10 mouse cellular contexts compared by ENCODE assay signal in genomic region chr8:93888702-93889480, GRCm38 (mm10).
DNase-seq lines count a peak whose midpoint lies in the region; ATAC-seq and TF ChIP-seq lines count a peak whose summit lies in the region.
"Had no signal": no experiment of that assay in that cellular context is flagged by ENCODE, and none has a peak within 500 bp of the region (broad histone marks: within the 10 kb centered on the region; RNA-seq: fewer than 3 reads in every experiment).

No protein-coding gene starts in this region.

- peak; percentile 27 to 38 for DNase-seq in cerebellum, postnatal 10 days
- no peak for DNase-seq in cerebellum, adult 9-10 months
- peak; percentile 81 for DNase-seq in midbrain, embryonic 11.5 days (ENCODE audit: low spot score, missing footprints)
- no peak for DNase-seq in urinary bladder, postnatal 25 days (ENCODE audit: low spot score)
- no peak for DNase-seq in thymus, adult 18-20 months
- DNase-seq in cerebellum, adult 8-10 months, result no peak
- DNase-seq: right cerebral cortex, postnatal 4 days had no signal

- H3K27me3 ChIP-seq in C2C12 (ENCODE audit: control insufficient read depth, insufficient read depth, insufficient read length), result no peaks in the 10 kb centered on the region
- H3K27me3 ChIP-seq in forebrain, embryonic 16.5 days (replicated peaks; ENCODE audit: control insufficient read depth, insufficient read depth, low read length), result no peaks in the 10 kb centered on the region
- no peaks in the 10 kb centered on the region for H3K27me3 ChIP-seq in midbrain, embryonic 11.5 days (ENCODE audit: control insufficient read depth, insufficient read depth, low read length)

- no peaks in the 10 kb centered on the region for H3K36me3 ChIP-seq in C2C12 (ENCODE audit: control insufficient read depth, insufficient read depth)
- no peaks in the 10 kb centered on the region for H3K36me3 ChIP-seq in forebrain, embryonic 16.5 days (ENCODE audit: control insufficient read depth, insufficient read depth)
- no peaks in the 10 kb centered on the region for H3K36me3 ChIP-seq in midbrain, embryonic 11.5 days (ENCODE audit: control insufficient read depth, insufficient read depth, low read length)

- no peak for TF ChIP-seq CTCF in C2C12 (IDR thresholded peaks at IDR 0.05; ENCODE audit: control insufficient read depth, insufficient read depth, insufficient read length)

- no peaks in the 10 kb centered on the region for H3K79me2 ChIP-seq in C2C12 (ENCODE audit: control insufficient read depth, insufficient read depth)

- H3K9me3 ChIP-seq in forebrain, embryonic 16.5 days (ENCODE audit: control insufficient read depth, low read length), result no peaks in the 10 kb centered on the region
- no peaks in the 10 kb centered on the region for H3K9me3 ChIP-seq in midbrain, embryonic 11.5 days (ENCODE audit: control insufficient read depth, low read length)

- no peak overlapping the region for H3K4me3 ChIP-seq in C2C12 (ENCODE audit: insufficient read depth, poor library complexity, severe bottlenecking)
- no peak overlapping the region for H3K4me3 ChIP-seq in forebrain, embryonic 16.5 days (replicated peaks; ENCODE audit: low read length)
- H3K4me3 ChIP-seq in midbrain, embryonic 11.5 days (ENCODE audit: low read depth, low read length), result no peak overlapping the region

- H3ac ChIP-seq in C2C12 (ENCODE audit: control insufficient read depth, insufficient read length, low read depth), result peak overlapping the region; percentile 8

- no peak overlapping the region for H3K9ac ChIP-seq in forebrain, embryonic 16.5 days (replicated peaks; ENCODE audit: low read depth, low read length)
- H3K9ac ChIP-seq in midbrain, embryonic 11.5 days (ENCODE audit: low read length), result no peak overlapping the region

- WGBS in forebrain, embryonic 16.5 days, result 55% methylated on average over 11 of the region's 11 CpGs
- WGBS in midbrain, embryonic 11.5 days, result 61% methylated on average over 11 of the region's 11 CpGs

- no peak overlapping the region for H3K4me2 ChIP-seq in forebrain, embryonic 16.5 days (ENCODE audit: low read length)
- no peak overlapping the region for H3K4me2 ChIP-seq in midbrain, embryonic 11.5 days
- H3K4me2 ChIP-seq: liver, embryonic 11.5 days had no signal

- H3K4me1 ChIP-seq in forebrain, embryonic 16.5 days (replicated peaks; ENCODE audit: control insufficient read depth, insufficient read depth, low read length), result peaks cover 8% of the 10 kb centered on the region
- H3K4me1 ChIP-seq in midbrain, embryonic 11.5 days (ENCODE audit: control insufficient read depth, insufficient read depth, low read length), result no peaks in the 10 kb centered on the region

- ATAC-seq in forebrain, embryonic 16.5 days, result peak; percentile 41
- peak; percentile 42; the same call in 1 of the 2 replicates for ATAC-seq in midbrain, embryonic 11.5 days (ENCODE audit: low FRiP score)

- no peaks in the 10 kb centered on the region for H3K79me3 ChIP-seq in C2C12 (ENCODE audit: low read depth)

- H3K27ac ChIP-seq in forebrain, embryonic 16.5 days (ENCODE audit: low read length), result no peak overlapping the region
- no peak overlapping the region for H3K27ac ChIP-seq in midbrain, embryonic 11.5 days (ENCODE audit: low read depth, low read length)

TF ChIP-seq in C2C12, 6 proteins besides CTCF, POLR2A, EP300 and RAD21:
- no peak for TF ChIP-seq CEBPB (IDR thresholded peaks at IDR 0.05; ENCODE audit: low read depth)
- no peak for TF ChIP-seq MYOD1 (IDR thresholded peaks at IDR 0.05; ENCODE audit: control insufficient read depth, insufficient read length, low read depth)
- TF ChIP-seq MAX (IDR thresholded peaks at IDR 0.05), result no peak
- no peak for TF ChIP-seq MYOG (IDR thresholded peaks at IDR 0.05; ENCODE audit: control insufficient read depth, extremely low read depth, insufficient read length)
- no peak for TF ChIP-seq FOSL1 (IDR thresholded peaks at IDR 0.05; ENCODE audit: insufficient read depth, low read length, poor library complexity, severe bottlenecking)
- TF ChIP-seq USF1 (IDR thresholded peaks at IDR 0.05; ENCODE audit: low read depth), result no peak

Comparison
In these comparisons a context has a peak if more than half of its experiments do, and no peak if none do; other contexts are left out.
1. DNase-seq: peak in cerebellum, postnatal 10 days (2 of 2) and midbrain, embryonic 11.5 days (single experiment); none in cerebellum, adult 9-10 months (single experiment), urinary bladder, postnatal 25 days (single experiment), thymus, adult 18-20 months (0 of 2) and cerebellum, adult 8-10 months (single experiment).